Mouse (Mus musculus) heart, postnatal 36 days (tissue): Measurements from ENCODE around the gene Hnrnpm. TPM values are rescaled to one million over a fixed set of nuclear protein-coding genes. Genes with fewer than 3 reads are reported as not detected.
"Not testable (repeated sequence)": the region's sequence is repeated elsewhere in the genome, so short reads cannot be mapped to it uniquely, and the experiment has no call there.

ENCODE experiments used
- DNase-seq, 2 experiments: peaks; one replicate each; pipeline ENCODE4 v3.0.0; 2021 to 2022
- intact Hi-C: fragments of 180-260 bp; cut with DNase I; formaldehyde crosslinking; loops from one replicate; pipeline ENCODE4 v1.15.1; 2025
- total RNA-seq, 2 experiments: library from RNA; stranded (reverse); gene quantifications; 2 replicates each; pipeline ENCODE4 v1.2.3; 2021

Hnrnpm gene
- total RNA-seq, 2 experiments from 2014 or later = 82.5 to 83.7 TPM

DNA sequence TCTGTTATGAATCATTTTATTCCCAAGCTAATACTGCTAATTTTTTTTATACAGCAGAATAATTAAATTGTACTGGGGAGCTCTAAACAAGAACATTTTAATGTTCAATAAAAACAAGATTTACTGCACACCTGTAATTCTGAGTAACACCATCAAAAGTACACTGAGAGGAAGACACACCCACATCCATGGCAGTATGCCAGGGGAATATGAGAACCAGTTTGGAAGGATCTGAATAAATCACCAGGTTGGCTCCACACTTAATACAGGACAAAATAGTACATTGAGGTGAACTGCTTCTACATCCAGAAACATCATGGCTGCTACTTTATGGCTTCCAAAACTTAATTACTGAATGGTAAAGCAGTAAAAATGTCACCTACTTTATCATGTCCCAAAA, 11.2 kb downstream of the Hnrnpm start:
- intact Hi-C loops = no loop called here

DNA sequence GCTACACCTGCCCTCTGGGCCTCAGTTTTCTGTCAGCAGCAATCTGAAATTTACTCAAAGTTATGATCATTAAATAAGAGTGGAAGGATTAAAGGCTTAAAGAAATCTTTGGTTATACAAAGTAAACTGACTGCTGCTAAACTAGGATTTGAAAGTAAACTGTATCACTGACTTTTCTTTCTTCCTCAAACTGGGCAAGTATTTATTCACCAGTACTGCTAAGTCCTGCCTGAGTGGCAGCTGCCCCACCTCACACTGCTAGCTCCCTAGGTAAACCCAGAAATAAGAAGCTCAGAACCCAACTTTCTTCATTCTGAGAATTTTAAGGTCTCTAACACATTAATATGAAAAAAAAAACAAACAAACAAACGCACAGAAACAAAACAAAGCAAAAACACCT, 12.8 kb downstream of the Hnrnpm start:
- no peak for DNase-seq
- intact Hi-C loops = no loop called here

More for the DNA sequence above, 11.2 kb downstream of the Hnrnpm start:
- DNase-seq = peak; percentile 19 to 26

DNA sequence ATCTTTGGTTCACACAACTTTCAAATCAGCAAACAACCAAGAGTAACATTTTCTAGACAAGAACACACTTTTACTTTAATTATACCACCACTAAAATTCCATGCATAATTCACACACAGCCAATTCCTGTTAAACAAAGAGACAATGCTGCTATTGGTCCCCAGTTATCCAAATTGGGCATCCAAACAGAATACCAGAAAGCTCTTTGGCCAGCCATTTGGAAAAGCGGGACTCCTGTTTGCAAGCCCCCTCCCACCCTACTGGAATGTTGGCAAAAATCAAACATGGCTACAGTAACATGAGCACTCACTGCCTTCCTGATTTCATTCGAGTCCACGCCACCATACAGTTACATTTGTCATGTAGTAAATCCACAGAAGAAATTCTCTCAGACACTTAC, 17.0 kb downstream of the Hnrnpm start:
- intact Hi-C loops = no loop called here

DNA sequence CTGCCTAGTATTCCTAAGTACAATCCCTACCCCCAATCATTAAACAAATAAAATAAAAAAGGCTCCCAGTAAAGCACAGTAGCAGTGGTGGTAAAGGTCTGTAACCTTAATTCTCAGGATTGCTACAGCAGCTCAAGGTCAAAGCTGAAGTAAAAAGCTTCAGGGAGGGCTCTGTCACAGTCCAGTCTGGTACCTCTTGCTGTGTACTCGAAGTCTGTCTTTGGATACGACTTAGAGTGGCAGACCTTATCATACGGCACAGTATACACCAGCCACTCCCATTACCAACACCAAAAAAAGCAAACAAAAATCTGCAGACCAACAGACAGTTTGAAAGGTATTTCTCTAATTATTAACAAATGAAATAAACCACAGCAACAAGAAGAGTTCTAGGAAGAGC, 19.8 kb downstream of the Hnrnpm start:
- no peak for DNase-seq
- intact Hi-C loops = no loop called here

More for the DNA sequence above, 17.0 kb downstream of the Hnrnpm start:
- DNase-seq = no peak

DNA sequence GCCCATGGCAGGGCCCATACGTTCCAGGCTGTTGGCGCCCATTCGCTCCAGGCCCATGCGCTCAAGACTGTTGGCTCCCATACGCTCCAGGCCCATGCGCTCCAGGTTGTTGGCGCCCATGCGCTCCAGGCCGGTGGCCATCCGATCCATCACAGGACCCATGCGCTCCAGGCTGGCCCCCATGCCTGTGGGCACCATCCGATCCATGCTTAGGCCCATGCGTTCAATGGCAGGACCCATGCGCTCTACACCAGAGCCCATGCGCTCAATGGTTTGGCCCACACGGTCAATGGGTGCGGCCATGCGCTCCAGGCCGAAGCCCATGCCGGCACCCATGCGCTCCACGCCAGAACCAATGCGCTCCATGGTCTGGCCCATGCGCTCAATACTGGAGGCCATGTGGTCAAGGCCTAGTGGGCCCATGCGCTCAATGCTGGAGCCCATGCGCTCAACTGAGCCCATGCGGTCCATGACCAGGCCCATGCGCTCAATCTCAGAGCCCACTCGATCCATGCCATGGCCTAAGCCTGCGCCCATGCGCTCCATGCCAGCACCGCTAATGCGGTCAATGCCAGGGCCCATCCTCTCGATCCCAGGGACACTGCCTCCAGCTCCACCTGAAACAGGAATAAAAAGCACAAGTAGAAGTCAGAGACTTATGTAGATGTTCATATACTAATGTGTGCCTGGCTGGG, 36.7 kb downstream of the Hnrnpm start:
- intact Hi-C loops = no loop called here

DNA sequence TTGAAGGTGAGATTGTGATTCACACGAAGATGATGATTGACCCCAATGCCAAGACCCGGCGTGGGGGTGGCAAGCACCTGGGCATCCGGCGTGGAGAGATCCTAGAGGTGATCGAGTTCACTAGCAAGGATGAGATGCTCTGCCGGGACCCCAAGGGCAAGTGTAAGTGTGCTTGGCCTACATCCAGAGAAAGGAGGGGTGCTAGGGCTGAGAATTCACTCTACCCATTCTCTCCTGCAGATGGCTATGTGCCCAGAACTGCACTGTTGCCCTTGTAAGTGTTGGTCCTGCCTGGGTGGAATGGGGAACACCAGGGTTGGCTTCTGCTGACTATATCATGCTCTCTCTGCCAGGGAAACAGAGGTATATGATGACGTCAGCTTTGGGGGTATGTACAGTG, 41.6 kb downstream of the Hnrnpm start:
- no peak for DNase-seq
- intact Hi-C loops = no loop called here

More for the DNA sequence above, 36.7 kb downstream of the Hnrnpm start:
- no peak for DNase-seq

DNA sequence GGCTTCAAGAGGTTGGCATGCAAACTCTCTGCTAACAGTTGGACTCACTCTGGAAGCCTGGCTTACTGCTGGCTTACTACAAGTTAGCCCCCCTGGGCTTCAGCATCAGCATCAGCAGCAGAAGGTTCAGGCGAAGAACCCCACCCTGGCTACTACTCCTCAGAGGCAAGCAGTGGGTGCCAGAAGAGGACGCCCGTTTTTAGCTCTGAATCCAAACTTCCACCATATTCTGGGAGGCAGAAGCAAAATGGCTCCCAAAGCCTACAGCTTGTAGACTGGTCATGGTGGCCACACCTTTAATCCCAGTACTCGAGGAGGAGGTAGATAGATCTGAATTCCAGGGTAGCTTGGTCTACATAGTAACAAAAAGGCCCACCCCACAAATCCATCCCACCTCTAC, 42.6 kb downstream of the Hnrnpm start:
- intact Hi-C loops = no loop called here
- DNase-seq = no peak

DNA sequence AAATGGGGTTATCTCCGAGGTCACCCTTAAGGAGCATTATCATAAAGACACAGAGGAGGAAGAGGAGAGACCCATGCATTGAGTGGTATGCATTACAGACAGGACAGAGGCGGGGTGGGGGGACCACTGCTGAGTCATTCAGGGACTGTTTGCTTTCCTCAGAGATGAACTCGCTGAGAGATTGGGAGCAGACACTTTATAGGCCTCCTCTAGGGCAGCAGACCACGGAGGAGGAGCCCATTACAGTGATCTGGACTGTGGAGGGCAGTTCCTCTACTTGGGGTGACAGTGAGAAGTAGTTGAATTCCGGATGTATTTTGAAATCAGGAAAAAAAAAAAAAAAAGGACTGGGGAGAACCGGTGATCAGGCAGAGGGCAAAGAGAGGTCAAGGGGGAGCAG, 46.9 kb downstream of the Hnrnpm start:
- intact Hi-C loops = no loop called here
- DNase-seq = no peak

DNA sequence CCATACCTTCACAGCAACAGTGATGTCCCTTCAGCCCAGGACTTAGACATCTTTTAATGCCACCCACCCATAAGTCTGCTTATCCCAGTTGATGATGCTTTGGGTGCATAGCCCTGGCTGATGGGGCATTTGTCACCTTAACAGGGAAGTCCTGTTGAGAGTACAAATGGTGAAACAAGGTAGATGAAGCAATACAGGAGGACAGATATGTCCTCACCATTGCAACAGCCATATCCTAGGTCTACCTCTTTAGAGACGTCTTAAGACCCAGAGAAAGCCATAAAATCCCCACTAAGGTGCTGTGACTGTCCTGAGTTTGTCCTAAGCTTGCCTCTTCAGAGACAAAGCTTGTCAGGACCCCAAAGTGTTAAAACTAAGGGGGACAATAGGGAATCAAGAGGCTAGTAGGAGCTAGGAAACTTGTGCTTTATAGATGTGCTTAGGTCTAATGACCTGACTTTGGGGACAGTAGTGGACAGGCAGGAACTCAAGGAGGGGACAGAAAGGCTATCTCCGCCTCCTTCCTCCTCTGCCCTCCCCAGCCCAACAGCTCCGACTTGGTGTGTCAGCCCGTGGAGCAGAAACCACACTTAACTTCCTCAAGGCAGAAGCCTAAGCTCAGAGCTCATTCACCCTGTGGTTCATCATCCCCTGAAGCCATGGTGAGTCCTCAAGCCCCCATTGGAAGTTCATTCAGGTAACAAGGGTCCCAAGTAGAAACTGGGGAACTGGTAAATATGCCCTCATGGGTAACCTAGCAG, 49.0 kb downstream of the Hnrnpm start, which contains the start of gene Pram1:
TSS of gene Pram1 (plus strand) at position 541 of the 761 bp plus-strand sequence.
- no peak for DNase-seq
- intact Hi-C loops = no loop called here

DNA sequence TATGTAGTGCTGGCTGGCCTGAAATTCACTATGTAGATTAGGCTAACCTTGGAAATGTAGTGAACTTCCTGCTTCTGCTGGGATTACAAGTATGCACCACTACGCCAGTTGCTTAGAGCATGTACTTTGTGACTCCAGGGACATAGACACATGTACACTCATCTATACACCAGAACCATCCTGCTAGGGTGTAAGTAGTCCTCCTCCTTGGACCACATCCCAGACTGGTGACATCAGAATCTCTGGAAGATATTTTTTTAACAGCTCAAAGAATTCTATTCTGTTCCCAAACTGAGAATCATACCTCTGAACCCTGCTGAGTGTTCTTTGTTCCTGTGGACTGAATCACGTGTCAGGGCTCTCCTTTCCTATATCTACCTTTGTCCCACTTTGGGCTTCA, 49.6 kb downstream of the Hnrnpm start:
- intact Hi-C loops = no loop called here
- no peak for DNase-seq

DNA sequence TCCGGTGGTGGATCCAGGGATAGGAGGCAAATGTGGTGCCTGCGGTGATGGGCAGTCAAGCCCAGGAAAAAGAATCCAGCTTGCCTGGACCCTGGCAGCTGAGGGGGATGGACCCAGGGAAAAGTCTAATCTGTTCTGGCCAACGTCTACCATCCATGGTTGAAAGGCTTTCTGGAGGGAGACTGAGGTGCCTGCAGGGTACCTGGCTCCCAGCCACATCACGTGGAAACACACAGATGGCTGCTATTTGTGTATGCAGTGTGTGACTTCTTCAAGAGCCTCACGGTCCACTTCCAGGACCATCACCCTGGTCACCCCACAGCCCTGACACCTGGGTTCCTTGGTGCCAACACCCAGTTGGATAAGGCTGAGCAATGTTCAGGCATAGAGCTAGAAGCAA, 54.9 kb downstream of the Hnrnpm start:
- no peak for DNase-seq
- intact Hi-C loops = no loop called here

DNA sequence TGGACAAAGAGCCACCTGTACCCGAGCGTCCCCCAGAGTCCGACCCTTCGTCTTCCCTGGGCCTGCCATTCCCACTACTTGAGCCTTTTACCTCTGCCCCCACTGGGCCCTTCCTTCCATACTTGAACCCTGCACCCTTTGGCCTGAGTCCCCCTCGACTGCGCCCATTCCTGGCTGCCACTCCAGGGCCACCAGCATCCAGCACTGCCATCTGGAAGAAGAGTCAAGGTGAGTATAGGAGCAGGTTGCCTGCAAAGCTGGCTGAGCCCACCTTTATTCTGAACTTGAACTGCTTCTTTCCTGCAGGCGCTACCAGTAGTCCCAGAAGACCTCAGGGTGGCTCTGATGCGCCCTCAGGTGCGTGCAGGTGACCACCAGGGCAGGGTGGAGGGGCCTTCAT, 55.4 kb downstream of the Hnrnpm start:
- intact Hi-C loops = no loop called here
- no peak for DNase-seq

DNA sequence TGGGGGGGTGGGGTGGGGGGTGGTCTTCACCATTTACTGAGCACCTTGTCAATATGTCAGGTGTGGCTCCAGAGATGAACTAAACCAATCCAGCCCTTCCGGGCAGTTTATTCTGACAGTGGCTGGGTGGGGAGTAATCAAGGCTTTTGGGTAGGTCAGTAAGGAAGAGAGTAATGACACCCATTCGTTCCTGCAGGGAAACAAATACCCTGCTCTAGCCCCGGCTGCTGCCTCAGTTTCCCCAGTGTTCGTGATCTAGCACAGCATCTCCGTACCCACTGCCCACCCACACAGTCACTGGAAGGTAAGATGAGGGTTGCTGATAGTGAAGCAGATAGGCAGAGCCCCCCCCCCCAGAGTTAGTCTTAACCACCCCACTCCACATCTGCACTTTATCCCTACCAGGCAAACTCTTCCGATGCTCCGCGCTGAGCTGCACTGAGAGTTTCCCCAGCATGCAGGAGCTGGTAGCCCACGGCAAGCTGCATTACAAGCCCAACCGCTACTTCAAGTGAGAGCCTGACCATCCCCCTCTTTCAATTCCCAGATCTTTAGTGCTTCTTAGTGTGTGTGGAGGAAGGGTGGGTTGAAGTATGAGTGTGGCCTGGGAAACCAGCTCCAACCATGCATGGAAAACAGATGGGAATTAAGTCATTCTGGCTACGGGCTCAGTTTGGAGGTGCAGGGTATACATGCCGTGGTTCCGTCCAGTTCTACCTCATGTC, 56.3 kb downstream of the Hnrnpm start:
- intact Hi-C loops = no loop called here
- DNase-seq = no peak

DNA sequence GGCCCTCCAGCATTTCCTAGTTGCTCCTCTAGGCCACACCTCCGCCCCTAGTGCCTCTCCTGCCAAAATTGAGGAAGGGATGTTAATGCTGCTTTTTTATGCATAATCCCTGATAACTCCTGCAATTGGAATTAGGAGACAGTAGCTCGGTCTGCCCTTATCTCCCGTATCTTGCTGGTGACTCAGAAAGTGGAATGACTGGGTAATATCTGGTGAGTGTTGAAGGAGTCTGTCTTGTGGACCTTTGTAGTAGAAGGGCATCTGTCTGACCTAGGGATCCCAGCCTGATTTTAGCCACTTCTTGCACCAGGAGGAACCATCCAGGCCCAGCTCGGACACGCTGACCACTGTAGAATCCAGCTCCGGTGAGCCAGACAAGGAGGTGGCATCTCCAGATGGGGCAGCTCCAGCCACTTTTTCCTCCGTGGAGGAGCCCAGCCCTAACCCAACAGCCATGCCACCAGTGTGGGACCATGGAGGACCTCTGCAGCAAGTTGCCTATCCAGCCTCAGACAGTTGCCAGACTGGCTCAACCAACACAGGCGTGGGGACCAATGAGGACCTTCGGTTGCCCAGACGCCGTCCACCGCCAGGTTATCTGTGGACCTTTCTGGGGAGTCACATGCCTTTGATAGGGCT, 57.1 kb downstream of the Hnrnpm start:
- intact Hi-C loops = no loop called here
- DNase-seq = no peak

DNA sequence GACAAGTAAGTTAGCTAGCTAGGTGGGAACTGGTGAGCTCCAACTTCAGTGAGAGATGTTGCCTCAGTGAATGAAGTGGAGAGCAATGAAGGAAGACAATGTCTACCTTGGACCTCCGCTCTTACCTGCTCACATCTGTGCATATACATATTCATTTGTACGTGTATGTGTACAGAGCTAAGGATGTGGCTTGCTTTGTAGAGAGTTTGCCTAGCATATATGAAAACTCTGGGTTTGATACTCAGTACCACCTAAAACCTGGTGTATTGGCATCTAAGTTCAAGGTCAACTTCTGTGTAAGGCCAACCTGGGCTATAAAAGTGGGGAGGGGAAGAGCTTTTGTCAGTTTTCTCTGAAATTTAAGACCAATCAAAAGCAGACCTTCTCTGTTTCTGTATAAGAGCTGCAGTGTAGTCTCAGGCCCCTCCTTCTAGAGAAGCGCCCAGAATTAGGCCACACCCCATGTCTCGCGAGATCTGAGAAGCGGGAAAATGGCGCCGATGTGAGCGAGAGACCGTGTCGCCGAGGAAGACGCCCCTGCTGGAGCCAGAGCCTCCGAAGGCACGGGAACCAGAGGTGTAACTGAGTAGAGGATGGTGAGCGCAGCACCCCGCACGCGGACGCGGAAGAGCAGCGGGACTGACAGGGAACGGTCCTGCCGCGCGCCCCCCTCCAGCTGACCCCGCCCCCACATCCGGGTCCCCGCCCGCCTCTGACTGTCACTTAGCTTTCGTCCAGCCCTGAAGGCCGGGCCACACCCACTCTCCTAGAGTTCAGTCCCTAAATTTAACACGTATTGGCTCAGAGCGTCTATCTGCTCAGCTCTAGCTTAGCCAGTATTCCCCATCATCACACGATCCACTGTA, 57.8 kb downstream of the Hnrnpm start, which contains the start of gene Zfp414:
TSS of gene Zfp414 (plus strand) at position 470 of the 866 bp plus-strand sequence.
- intact Hi-C loops = no loop called here
- DNase-seq = peak; percentile 93 to 98

DNA sequence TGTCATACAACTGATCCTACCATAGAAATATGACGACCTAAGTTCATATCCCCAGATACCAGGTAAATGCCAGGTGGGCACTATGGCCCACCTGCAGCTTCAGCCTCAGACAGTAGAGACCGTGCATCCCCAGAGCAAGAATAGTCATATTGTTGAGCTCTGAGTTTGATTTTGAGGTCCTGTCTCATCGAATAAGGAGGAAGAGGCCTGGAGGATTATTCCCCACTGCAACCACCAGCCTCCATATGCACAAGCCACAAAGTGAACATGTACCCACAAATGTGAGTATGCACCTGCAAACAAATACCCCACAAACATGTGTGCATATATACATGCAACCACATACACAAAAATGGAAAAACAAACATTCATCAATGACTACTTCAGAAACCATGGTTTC, 59.4 kb downstream of the Hnrnpm start:
- no peak for DNase-seq
- intact Hi-C loops = no loop called here

DNA sequence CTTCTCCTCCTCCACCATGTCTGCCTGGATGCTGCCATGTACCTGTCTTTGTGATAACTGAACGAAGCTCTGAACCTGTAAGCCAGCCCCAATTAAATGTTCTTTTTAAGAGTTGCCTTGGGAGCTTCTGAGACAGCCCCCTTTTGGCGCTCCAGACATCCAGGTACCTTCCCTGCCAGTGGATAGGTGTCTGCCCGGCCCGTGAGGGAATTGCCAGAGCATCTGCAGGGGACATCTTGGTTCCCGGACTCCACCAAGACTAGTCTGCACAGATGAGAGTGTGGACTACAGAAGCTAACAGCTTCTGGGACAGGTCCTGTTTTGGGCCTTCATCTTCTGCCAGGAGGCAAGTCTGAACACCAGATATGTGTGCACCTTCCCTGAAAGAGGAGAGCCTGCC, 72.9 kb downstream of the Hnrnpm start:
- intact Hi-C loops = not testable (repeated sequence)

DNA sequence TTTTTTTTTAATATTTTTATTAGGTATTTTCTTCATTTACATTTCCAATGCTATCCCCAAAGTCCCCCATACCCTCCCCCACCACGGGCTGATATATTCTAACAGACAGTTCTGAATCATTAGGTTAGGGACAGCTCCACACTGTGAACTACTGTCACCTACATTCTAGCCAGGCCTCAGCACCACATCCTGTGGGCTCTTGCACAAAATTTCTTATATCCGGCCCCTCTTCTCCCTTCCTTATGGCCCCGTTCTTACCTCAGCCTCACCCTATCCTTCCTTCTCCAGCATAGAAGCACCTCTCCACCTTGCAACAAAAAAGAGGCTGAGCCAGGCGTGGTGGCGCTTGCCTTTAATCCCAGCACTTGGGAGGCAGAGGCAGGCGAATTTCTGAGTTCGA, 76.1 kb downstream of the Hnrnpm start:
- DNase-seq = no peak
- intact Hi-C loops = no loop called here

More for the DNA sequence above, 72.9 kb downstream of the Hnrnpm start:
- not testable (repeated sequence) for DNase-seq

DNA sequence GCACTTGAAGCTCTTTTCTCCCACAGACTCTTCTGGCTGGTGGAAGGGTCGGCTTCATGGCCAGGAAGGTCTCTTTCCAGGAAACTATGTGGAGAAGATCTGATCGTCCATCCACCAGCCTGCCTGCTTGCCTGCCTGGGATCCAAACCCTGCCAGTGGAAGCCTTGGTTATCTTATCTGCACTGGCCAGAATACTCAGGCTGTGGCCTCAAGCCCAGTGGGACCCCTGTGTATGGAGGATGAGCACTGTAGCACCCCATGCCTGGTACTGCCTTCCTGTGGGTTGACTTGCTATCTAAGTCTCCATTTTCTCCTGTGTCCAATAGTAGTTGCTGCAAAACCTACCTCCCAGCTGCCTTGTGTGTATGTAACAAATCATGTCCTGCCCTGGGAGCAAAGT, 79.4 kb downstream of the Hnrnpm start:
- no peak for DNase-seq
- intact Hi-C loops = no loop called here

DNA sequence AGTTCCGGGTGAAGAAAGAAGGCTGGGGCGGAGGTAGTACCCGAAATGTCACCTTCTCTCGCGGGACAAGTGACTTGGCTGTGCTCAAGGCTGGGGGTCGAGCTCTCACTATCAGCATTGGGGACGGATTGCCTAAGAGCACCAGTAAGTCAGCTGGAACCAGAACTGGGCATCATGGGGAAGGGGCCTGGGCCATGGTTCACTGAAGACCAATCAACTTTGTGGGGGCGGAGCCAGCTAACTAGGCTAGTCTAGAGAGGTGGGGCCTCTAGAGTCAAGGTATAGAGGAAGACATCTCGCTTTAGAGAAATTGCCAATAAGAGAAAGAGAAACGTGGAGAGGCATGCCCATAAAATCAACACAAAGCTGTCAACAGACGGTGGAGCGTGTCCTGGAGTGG, 84.7 kb downstream of the Hnrnpm start:
- DNase-seq = no peak
- intact Hi-C loops = no loop called here
